Comparison of ENCODE assay signal across 12 mouse cellular contexts in the genomic region with DNA sequence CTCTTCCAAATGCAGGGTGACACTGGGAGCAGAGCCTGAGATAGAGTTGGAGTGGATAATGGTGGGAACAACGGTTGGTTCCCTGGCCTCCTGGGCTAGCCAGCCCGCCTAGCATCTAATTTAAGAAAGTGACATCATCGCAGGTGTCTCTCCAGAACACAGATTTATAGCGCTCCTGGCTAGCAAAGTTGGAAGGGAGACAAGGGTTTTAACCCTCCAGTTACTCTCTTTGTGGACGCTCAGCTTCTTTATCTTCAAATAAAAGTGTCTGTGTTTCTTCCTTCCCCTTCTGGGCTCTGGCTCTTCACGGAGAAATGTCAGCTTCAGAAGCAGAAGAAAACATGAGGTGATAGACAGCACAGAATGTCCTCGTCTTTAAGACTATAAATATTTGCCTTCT. TPM values are rescaled to one million over a fixed set of nuclear protein-coding genes. Genes with fewer than 3 reads are reported as not detected.
DNase-seq lines count a peak whose midpoint lies in the region; ATAC-seq and TF ChIP-seq lines count a peak whose summit lies in the region.
"Had no signal": no experiment of that assay in that cellular context is flagged by ENCODE, and none has a peak within 500 bp of the region (broad histone marks: within the 10 kb centered on the region; RNA-seq: fewer than 3 reads in every experiment).

No protein-coding gene starts in this region.

- WGBS in heart, embryonic 10.5 days, result 37% methylated on average over 7 of the region's 7 CpGs
- 16% methylated on average over 7 of the region's 7 CpGs for WGBS in heart, embryonic 14.5 days
- WGBS in forebrain, embryonic 12.5 days, result 82% methylated on average over 7 of the region's 7 CpGs

- TF ChIP-seq EP300 in MEL (IDR thresholded peaks at IDR 0.05; ENCODE audit: low read depth in 1 of 2, low read length in 2 of 2), result no peak; a peak in 1 of 4 replicates

- peak overlapping the region; percentile 24; the same call in 1 of the 2 replicates for H3K4me2 ChIP-seq in heart, embryonic 14.5 days (ENCODE audit: low read length)
- H3K4me2 ChIP-seq in forebrain, embryonic 12.5 days, result no peak overlapping the region
- H3K4me2 ChIP-seq: liver, embryonic 13.5 days had no signal

- 0 out of 2 replicates have a peak, but pooled peaks cover 7% of the 10 kb centered on the region for H3K4me1 ChIP-seq in heart, embryonic 10.5 days
- peaks cover 11 to 16% of the 10 kb centered on the region in 2 experiments; a peak in 3 of 4 replicates for H3K4me1 ChIP-seq in MEL (ENCODE audit: control insufficient read depth in 1 of 2, insufficient read depth in 2 of 2, low read length in 2 of 2)
- peaks cover 2 to 13% of the 10 kb centered on the region in 2 experiments; a peak in 3 of 4 replicates for H3K4me1 ChIP-seq in heart, embryonic 14.5 days (ENCODE audit: control insufficient read depth in 2 of 2, insufficient read depth in 2 of 2, low read length in 2 of 2)
- H3K4me1 ChIP-seq in forebrain, embryonic 12.5 days, result no peaks in the 10 kb centered on the region

- TF ChIP-seq RAD21 in MEL (IDR thresholded peaks at IDR 0.05; ENCODE audit: low read depth, low read length), result no peak; the same call in 1 of the 2 replicates

- no peaks in the 10 kb centered on the region for H3K9me3 ChIP-seq in heart, embryonic 10.5 days
- no peaks in the 10 kb centered on the region for H3K9me3 ChIP-seq in MEL (replicated peaks; ENCODE audit: insufficient read depth, low read length)
- no peaks in the 10 kb centered on the region for H3K9me3 ChIP-seq in heart, embryonic 14.5 days (ENCODE audit: control insufficient read depth, low read length)
- H3K9me3 ChIP-seq in forebrain, embryonic 12.5 days, result no peaks in the 10 kb centered on the region
- H3K9me3 ChIP-seq: embryonic facial prominence, embryonic 10.5 days; liver, embryonic 13.5 days had no signal

- H3K9ac ChIP-seq in MEL (ENCODE audit: control insufficient read depth, low read depth, low read length, poor library complexity, severe bottlenecking), result no peak overlapping the region
- no peak overlapping the region; the same call in 1 of the 2 replicates for H3K9ac ChIP-seq in heart, embryonic 14.5 days (ENCODE audit: low read length)
- H3K9ac ChIP-seq in forebrain, embryonic 12.5 days, result no peak overlapping the region
- H3K9ac ChIP-seq: liver, embryonic 13.5 days had no signal

- no peak overlapping the region for H3K27ac ChIP-seq in heart, embryonic 10.5 days
- no peak overlapping the region for H3K27ac ChIP-seq in MEL (ENCODE audit: control insufficient read depth, low read depth, low read length)
- peak overlapping the region; percentile 49 to 60; a peak in 3 of 4 replicates for H3K27ac ChIP-seq in heart, embryonic 14.5 days (replicated peaks in 1 of 2; ENCODE audit: control insufficient read depth in 1 of 2, insufficient read depth in 1 of 2, low read depth in 2 of 2, low read length in 2 of 2)
- no peak overlapping the region for H3K27ac ChIP-seq in forebrain, embryonic 12.5 days
- H3K27ac ChIP-seq: embryonic facial prominence, embryonic 10.5 days; liver, embryonic 13.5 days; macrophage had no signal

- DNase-seq in heart, adult 8-10 months (ENCODE audit: low spot score), result peak; percentile 53
- DNase-seq in heart, embryonic 10.5 days (ENCODE audit: low spot score), result no peak
- peak; percentile 36 for DNase-seq in MEL (ENCODE audit: low read depth, low spot score)
- peak; percentile 14 for DNase-seq in brain, embryonic 14.5 days (ENCODE audit: low read depth)
- no peak for DNase-seq in embryo, embryonic 9.5 days (ENCODE audit: extremely low spot score)
- DNase-seq in ovary, postnatal 14 days (ENCODE audit: low spot score), result no peak
- DNase-seq: liver, embryonic 13.5 days had no signal

- TF ChIP-seq POLR2A in MEL (IDR thresholded peaks at IDR 0.05; ENCODE audit: control insufficient read depth in 1 of 2, insufficient read depth in 1 of 2, low read depth in 1 of 2, low read length in 2 of 2, poor library complexity in 1 of 2), result no peak
- no peak for TF ChIP-seq POLR2A in brain, embryonic 14.5 days (IDR thresholded peaks at IDR 0.05; ENCODE audit: borderline replicate concordance, extremely low read depth, insufficient read depth, insufficient read length, poor library complexity, severe bottlenecking)

- H3K79me2 ChIP-seq in MEL (ENCODE audit: control insufficient read depth, insufficient read depth, low read length, poor library complexity), result no peaks in the 10 kb centered on the region

- no peak overlapping the region for H3K4me3 ChIP-seq in heart, embryonic 10.5 days
- H3K4me3 ChIP-seq in MEL (ENCODE audit: control insufficient read depth in 1 of 2, insufficient read depth in 1 of 2, low read depth in 2 of 2, low read length in 2 of 2), result no peak overlapping the region
- no peak overlapping the region for H3K4me3 ChIP-seq in heart, embryonic 14.5 days (ENCODE audit: control insufficient read depth in 1 of 2, insufficient read depth in 1 of 2, low read depth in 1 of 2, low read length in 2 of 2)
- no peak overlapping the region for H3K4me3 ChIP-seq in forebrain, embryonic 12.5 days (replicated peaks)
- H3K4me3 ChIP-seq: embryonic facial prominence, embryonic 10.5 days; liver, embryonic 13.5 days had no signal

- no peak for ATAC-seq in heart, embryonic 14.5 days (ENCODE audit: insufficient number of reproducible peaks, insufficient read depth, low FRiP score, low read depth)
- ATAC-seq in forebrain, embryonic 12.5 days (ENCODE audit: low FRiP score), result no peak
- ATAC-seq: Patski had no signal

- no peak for TF ChIP-seq CTCF in MEL (IDR thresholded peaks at IDR 0.05 in 2 of 3, conservative IDR thresholded peaks at IDR 0.05 in 1 of 3; ENCODE audit: control insufficient read depth in 1 of 3, insufficient read depth in 1 of 3, low read depth in 2 of 3, low read length in 3 of 3, poor library complexity in 1 of 3, severe bottlenecking in 1 of 3)
- TF ChIP-seq CTCF in brain, embryonic 14.5 days (IDR thresholded peaks at IDR 0.05; ENCODE audit: borderline replicate concordance, extremely low read depth, insufficient read depth, insufficient read length), result no peak

- no peaks in the 10 kb centered on the region for H3K27me3 ChIP-seq in heart, embryonic 10.5 days (ENCODE audit: insufficient read depth, poor library complexity, severe bottlenecking)
- peaks cover 2 to 4% of the 10 kb centered on the region in 2 experiments for H3K27me3 ChIP-seq in MEL (ENCODE audit: control insufficient read depth in 1 of 2, insufficient read depth in 2 of 2, low read length in 2 of 2)
- H3K27me3 ChIP-seq in heart, embryonic 14.5 days (ENCODE audit: control insufficient read depth, insufficient read depth, low read length), result no peaks in the 10 kb centered on the region
- H3K27me3 ChIP-seq in forebrain, embryonic 12.5 days, result no peaks in the 10 kb centered on the region
- H3K27me3 ChIP-seq: liver, embryonic 13.5 days; Patski had no signal

- no peaks in the 10 kb centered on the region for H3K36me3 ChIP-seq in heart, embryonic 10.5 days
- peaks cover 0 to 13% of the 10 kb centered on the region in 2 experiments; a peak in 2 of 4 replicates for H3K36me3 ChIP-seq in MEL (ENCODE audit: control insufficient read depth in 1 of 2, insufficient read depth in 2 of 2, low read length in 2 of 2)
- no peaks in the 10 kb centered on the region for H3K36me3 ChIP-seq in heart, embryonic 14.5 days (ENCODE audit: control insufficient read depth, insufficient read depth, low read length)
- H3K36me3 ChIP-seq in forebrain, embryonic 12.5 days (replicated peaks), result no peaks in the 10 kb centered on the region
- H3K36me3 ChIP-seq: embryonic facial prominence, embryonic 10.5 days; liver, embryonic 13.5 days had no signal

TF ChIP-seq in MEL, 35 proteins besides CTCF, POLR2A, EP300 and RAD21:
- TF ChIP-seq SIN3A (IDR thresholded peaks at IDR 0.05; ENCODE audit: low read length) (no peak), JUND (IDR thresholded peaks at IDR 0.05; ENCODE audit: low read depth, low read length) (no peak), KAT2A (conservative IDR thresholded peaks at IDR 0.05; ENCODE audit: low read depth, low read length) (no peak), POLR2AphosphoS5 (IDR thresholded peaks at IDR 0.05; ENCODE audit: borderline replicate concordance, low read depth, low read length) (no peak), MYC (IDR thresholded peaks at IDR 0.05; ENCODE audit: low read depth, low read length) (0 out of 2 replicates have a peak, but pooled peaks have one; percentile 12), SMC3 (IDR thresholded peaks at IDR 0.05; ENCODE audit: low read depth, low read length) (no peak), MAZ (IDR thresholded peaks at IDR 0.05; ENCODE audit: low read depth, low read length) (no peak), ETS1 (IDR thresholded peaks at IDR 0.05; ENCODE audit: low read depth, low read length) (0 out of 2 replicates have a peak, but pooled peaks have one; percentile 18), RCOR1 (IDR thresholded peaks at IDR 0.05; ENCODE audit: low read depth, low read length) (peak; percentile 52; the same call in 1 of the 2 replicates), NRF1 (IDR thresholded peaks at IDR 0.05; ENCODE audit: insufficient read depth, low read depth, low read length, poor library complexity, severe bottlenecking) (no peak), CHD2 (IDR thresholded peaks at IDR 0.05; ENCODE audit: low read length) (no peak)

RNA-seq across cellular contexts. Expression of gene Ets2, which starts 51.4 kb away (rescaled TPM):
- 10 to 100 TPM; 59.7 to 95.7 (median 76.1) TPM for total RNA-seq in heart, adult 8-10 months (2022)
- 38.5 and 41.0 TPM in 2 replicates for polyA plus RNA-seq in heart, embryonic 10.5 days (2016; fragmentation: Nextera tagmentation; extraction: Ambion mirVana)
- total RNA-seq in MEL (2012; rRNA removed), result 14.3 and 15.9 TPM in 2 replicates
- 10 to 100 TPM in 1 of 2 experiments, not detected in 1; 23.5 TPM for polyA plus RNA-seq in MEL (2012; ENCODE audit: insufficient read depth in 1 of 2, insufficient read length in 2 of 2, low read depth in 1 of 2, low replicate concordance in 2 of 2, missing spikeins in 1 of 2)
- 12.7 and 18.3 TPM in 2 replicates for polyA plus RNA-seq in brain, embryonic 14.5 days (2012; rRNA removed)
- polyA plus RNA-seq in heart, embryonic 14.5 days (2014; fragmentation: Nextera tagmentation; extraction: Ambion mirVana), result 46.1 and 49.4 TPM in 2 replicates
- 15.4 and 17.2 TPM in 2 replicates for polyA plus RNA-seq in forebrain, embryonic 12.5 days (2016; fragmentation: Nextera tagmentation; extraction: Ambion mirVana)

Comparison
In these comparisons a context has a peak if more than half of its experiments do, and no peak if none do; other contexts are left out.
1. DNase-seq: peak in heart, adult 8-10 months (single experiment), MEL (single experiment) and brain, embryonic 14.5 days (single experiment); none in heart, embryonic 10.5 days (single experiment), embryo, embryonic 9.5 days (single experiment) and ovary, postnatal 14 days (single experiment).
2. H3K27ac ChIP-seq: peak in heart, embryonic 14.5 days (2 of 2); none in heart, embryonic 10.5 days (single experiment), MEL (single experiment) and forebrain, embryonic 12.5 days (single experiment).